Mouse (Mus musculus): ENCODE measurements around the gene Tcaf2. TPM values are rescaled to one million over a fixed set of nuclear protein-coding genes. Genes with fewer than 3 reads are reported as not detected.
A peak's percentile ranks its signal among the peaks of the same experiment; 100 is the strongest.

Gene Tcaf2
- polyA plus RNA-seq, 1 experiment from 2014 or later: 1.3 TPM

DNA sequence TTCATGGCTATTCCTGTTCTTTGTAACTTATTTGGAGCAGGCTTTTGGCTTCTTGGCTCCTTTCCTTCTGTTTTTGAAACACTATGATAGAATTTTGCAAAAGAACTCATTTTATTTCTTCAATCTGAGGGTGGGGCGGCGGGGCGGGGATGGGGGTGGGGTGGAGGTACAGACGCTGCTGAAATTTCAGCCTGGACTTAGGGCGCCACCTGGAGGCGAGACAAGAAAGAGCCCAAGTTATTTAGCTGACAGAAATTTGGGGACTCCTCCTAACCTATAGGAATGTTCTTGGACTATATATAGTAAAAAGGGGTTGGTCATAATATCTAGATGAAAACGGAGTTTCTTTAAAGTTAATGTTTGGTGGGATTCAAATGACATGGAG, 61.6 kb downstream of the Tcaf2 start:
- no peak for ATAC-seq (replicated peaks; ENCODE audit: insufficient number of reproducible peaks, low FRiP score, low TSS enrichment)
- H3K27me3 ChIP-seq (ENCODE audit: control insufficient read depth, insufficient read depth, low read length): no peaks in the 10 kb centered on the region
- no peaks in the 10 kb centered on the region for H3K9me3 ChIP-seq (replicated peaks; ENCODE audit: control insufficient read depth, low read length)
- no peak overlapping the region for H3K9ac ChIP-seq (ENCODE audit: low read depth, low read length)
- WGBS (ENCODE audit: insufficient replicate concordance): 2% methylated on average over 7 of the region's 7 CpGs
- peak overlapping the region; percentile 54 for H3K4me2 ChIP-seq
- no peaks in the 10 kb centered on the region for H3K4me1 ChIP-seq (ENCODE audit: control insufficient read depth, insufficient read depth, low read length)
- H3K27ac ChIP-seq (ENCODE audit: low read depth, low read length): no peak overlapping the region
- no peaks in the 10 kb centered on the region for H3K36me3 ChIP-seq (ENCODE audit: control insufficient read depth, insufficient read depth, low read length)
- no peak overlapping the region for H3K4me3 ChIP-seq (ENCODE audit: low read depth, low read length)

DNA sequence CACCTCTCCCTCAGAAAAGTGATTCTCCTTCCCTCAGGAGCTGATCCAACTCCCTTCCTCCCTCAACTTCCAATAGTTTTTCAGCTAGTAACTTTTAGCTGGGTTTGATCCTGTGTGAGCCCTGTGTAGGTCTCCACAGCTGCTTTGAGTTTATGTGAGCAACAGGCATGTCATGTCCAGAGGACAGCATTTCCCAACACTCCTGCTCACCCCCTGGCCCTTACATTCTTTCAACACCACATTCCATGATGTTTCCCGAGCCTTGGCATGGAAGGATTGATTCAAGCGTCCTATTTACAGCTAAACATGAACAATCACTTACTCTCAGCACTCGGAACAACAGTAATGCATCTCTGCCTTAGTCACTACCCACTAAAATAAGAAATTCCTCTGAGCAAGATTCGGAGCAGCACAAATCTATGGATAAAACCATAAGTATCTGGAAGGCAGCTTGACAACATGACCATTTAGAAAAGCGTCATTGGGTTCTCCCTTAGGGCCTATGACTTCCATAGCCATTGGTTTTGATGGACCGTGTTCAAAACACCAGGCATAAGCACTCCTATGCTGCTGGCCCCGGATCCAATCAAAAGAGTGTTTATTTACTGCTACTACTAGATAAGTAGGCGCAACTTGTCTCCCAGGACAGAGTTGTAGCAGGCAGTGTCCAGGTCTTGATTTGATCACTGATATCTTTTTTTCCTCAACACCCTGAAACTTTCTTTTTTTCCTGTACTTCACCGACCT, 62.1 kb downstream of the Tcaf2 start:
- Histone ChIP-seq H3K27me3 (ENCODE audit: control insufficient read depth, insufficient read depth, low read length) (no peaks in the 10 kb centered on the region), H3K9me3 (replicated peaks; ENCODE audit: control insufficient read depth, low read length) (no peaks in the 10 kb centered on the region), H3K36me3 (ENCODE audit: control insufficient read depth, insufficient read depth, low read length) (no peaks in the 10 kb centered on the region), H3K27ac (ENCODE audit: low read depth, low read length) (no peak overlapping the region), H3K4me1 (ENCODE audit: control insufficient read depth, insufficient read depth, low read length) (no peaks in the 10 kb centered on the region), H3K9ac (ENCODE audit: low read depth, low read length) (no peak overlapping the region), H3K4me3 (ENCODE audit: low read depth, low read length) (no peak overlapping the region), H3K4me2 (peak overlapping the region; percentile 54)
- WGBS (ENCODE audit: insufficient replicate concordance): 50% methylated on average over 9 of the region's 9 CpGs
- ATAC-seq (replicated peaks; ENCODE audit: insufficient number of reproducible peaks, low FRiP score, low TSS enrichment): no peak

DNA sequence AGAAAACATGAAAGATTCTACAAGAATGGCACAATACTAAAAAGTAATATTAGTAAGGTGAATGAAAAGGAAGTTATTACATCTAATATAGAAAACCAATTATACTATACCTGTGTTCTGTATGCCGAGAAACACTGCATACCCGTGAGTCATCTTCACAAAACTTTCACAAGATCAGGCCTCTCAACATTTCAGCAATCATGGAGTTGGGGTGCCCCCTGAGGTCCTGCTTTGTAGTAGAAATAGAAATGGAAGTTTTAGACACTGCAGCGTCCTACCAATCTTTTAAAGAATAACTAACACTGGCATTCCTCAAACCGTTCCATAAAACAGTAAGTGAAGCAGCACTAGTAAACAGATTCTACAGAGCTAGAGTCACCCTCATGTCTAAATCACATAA, 66.4 kb downstream of the Tcaf2 start:
- H3K4me3 ChIP-seq (ENCODE audit: low read depth, low read length): no peak overlapping the region
- no peaks in the 10 kb centered on the region for H3K27me3 ChIP-seq (ENCODE audit: control insufficient read depth, insufficient read depth, low read length)
- H3K9ac ChIP-seq (ENCODE audit: low read depth, low read length): no peak overlapping the region
- H3K9me3 ChIP-seq (replicated peaks; ENCODE audit: control insufficient read depth, low read length): no peaks in the 10 kb centered on the region
- H3K27ac ChIP-seq (ENCODE audit: low read depth, low read length): no peak overlapping the region
- no peaks in the 10 kb centered on the region for H3K4me1 ChIP-seq (ENCODE audit: control insufficient read depth, insufficient read depth, low read length)
- ATAC-seq (replicated peaks; ENCODE audit: insufficient number of reproducible peaks, low FRiP score, low TSS enrichment): no peak
- H3K4me2 ChIP-seq: no peak overlapping the region
- WGBS (ENCODE audit: insufficient replicate concordance): 79% methylated on average over 4 of the region's 4 CpGs
- no peaks in the 10 kb centered on the region for H3K36me3 ChIP-seq (ENCODE audit: control insufficient read depth, insufficient read depth, low read length)

DNA sequence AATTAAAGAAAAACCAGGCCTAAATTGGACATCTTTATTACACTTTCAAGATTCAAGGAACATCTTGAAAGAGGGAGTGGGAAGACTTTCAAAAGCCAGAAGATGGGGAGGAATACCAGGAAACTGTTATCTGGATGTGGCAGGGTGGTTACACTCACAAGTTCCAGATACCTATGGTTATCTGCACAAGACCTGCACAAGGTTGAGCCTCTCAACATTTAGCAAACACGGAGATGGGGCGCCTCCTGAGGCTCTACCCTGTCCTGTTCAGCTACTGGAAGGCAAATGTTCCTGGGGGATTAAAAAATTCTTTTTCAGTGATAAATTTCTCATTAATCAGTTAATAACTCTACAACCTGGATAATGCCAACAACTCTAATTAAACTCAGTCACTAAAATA, 67.6 kb downstream of the Tcaf2 start:
- H3K4me1 ChIP-seq (ENCODE audit: control insufficient read depth, insufficient read depth, low read length): no peaks in the 10 kb centered on the region
- no peak overlapping the region for H3K4me3 ChIP-seq (ENCODE audit: low read depth, low read length)
- no peak overlapping the region for H3K27ac ChIP-seq (ENCODE audit: low read depth, low read length)
- H3K27me3 ChIP-seq (ENCODE audit: control insufficient read depth, insufficient read depth, low read length): no peaks in the 10 kb centered on the region
- no peak overlapping the region for H3K9ac ChIP-seq (ENCODE audit: low read depth, low read length)
- H3K4me2 ChIP-seq: no peak overlapping the region
- no peaks in the 10 kb centered on the region for H3K9me3 ChIP-seq (replicated peaks; ENCODE audit: control insufficient read depth, low read length)
- WGBS (ENCODE audit: insufficient replicate concordance): 74% methylated on average over 2 of the region's 2 CpGs
- no peak for ATAC-seq (replicated peaks; ENCODE audit: insufficient number of reproducible peaks, low FRiP score, low TSS enrichment)
- no peaks in the 10 kb centered on the region for H3K36me3 ChIP-seq (ENCODE audit: control insufficient read depth, insufficient read depth, low read length)

Other genes starting within 250 kb of the Tcaf2 start
- gene Tas2r143, start 245.0 kb downstream of the Tcaf2 start, polyA plus RNA-seq (2014; fragmentation: Nextera tagmentation; extraction: Ambion mirVana): not detected in 2 replicates
- gene Tas2r135, start 239.8 kb downstream of the Tcaf2 start, polyA plus RNA-seq (2014; fragmentation: Nextera tagmentation; extraction: Ambion mirVana): not detected in 2 replicates
- gene Tas2r126, start 210.7 kb downstream of the Tcaf2 start, polyA plus RNA-seq (2014; fragmentation: Nextera tagmentation; extraction: Ambion mirVana): not detected in 2 replicates
- not detected in 2 replicates for gene Olfr458, start 180.1 kb downstream of the Tcaf2 start, polyA plus RNA-seq (2014; fragmentation: Nextera tagmentation; extraction: Ambion mirVana)
- gene Olfr457, start 168.9 kb downstream of the Tcaf2 start, polyA plus RNA-seq (2014; fragmentation: Nextera tagmentation; extraction: Ambion mirVana): not detected in 2 replicates
- not detected in 2 replicates for gene Olfr456, start 158.0 kb downstream of the Tcaf2 start, polyA plus RNA-seq (2014; fragmentation: Nextera tagmentation; extraction: Ambion mirVana)
- gene Olfr455, start 97.7 kb downstream of the Tcaf2 start, polyA plus RNA-seq (2014; fragmentation: Nextera tagmentation; extraction: Ambion mirVana): not detected in 2 replicates
- gene Tcaf3, start 47.6 kb downstream of the Tcaf2 start, polyA plus RNA-seq (2014; fragmentation: Nextera tagmentation; extraction: Ambion mirVana): not detected in 2 replicates
- 56.2 and 61.3 TPM in 2 replicates for gene Tcaf1, start 64.8 kb upstream of the Tcaf2 start, polyA plus RNA-seq (2014; fragmentation: Nextera tagmentation; extraction: Ambion mirVana)
- gene Olfr453, start 94.1 kb upstream of the Tcaf2 start, polyA plus RNA-seq (2014; fragmentation: Nextera tagmentation; extraction: Ambion mirVana): not detected in 2 replicates
- not detected in 2 replicates for gene Olfr38, start 111.2 kb upstream of the Tcaf2 start, polyA plus RNA-seq (2014; fragmentation: Nextera tagmentation; extraction: Ambion mirVana)
- gene Olfr452, start 139.8 kb upstream of the Tcaf2 start, polyA plus RNA-seq (2014; fragmentation: Nextera tagmentation; extraction: Ambion mirVana): not detected in 2 replicates
- gene Olfr450, start 166.7 kb upstream of the Tcaf2 start, polyA plus RNA-seq (2014; fragmentation: Nextera tagmentation; extraction: Ambion mirVana): not detected in 2 replicates
- not detected in 2 replicates for gene Olfr449, start 189.1 kb upstream of the Tcaf2 start, polyA plus RNA-seq (2014; fragmentation: Nextera tagmentation; extraction: Ambion mirVana)
- gene Olfr448, start 245.2 kb upstream of the Tcaf2 start, polyA plus RNA-seq (2014; fragmentation: Nextera tagmentation; extraction: Ambion mirVana): not detected in 2 replicates

Measured in heart, embryonic 11.5 days (tissue).